Mouse (Mus musculus): ENCODE results near the gene Naa38. TPM values are rescaled to one million over a fixed set of nuclear protein-coding genes. Genes with fewer than 3 reads are reported as not detected.

Gene Naa38
- polyA plus RNA-seq, 1 experiment, result 229 TPM

DNA sequence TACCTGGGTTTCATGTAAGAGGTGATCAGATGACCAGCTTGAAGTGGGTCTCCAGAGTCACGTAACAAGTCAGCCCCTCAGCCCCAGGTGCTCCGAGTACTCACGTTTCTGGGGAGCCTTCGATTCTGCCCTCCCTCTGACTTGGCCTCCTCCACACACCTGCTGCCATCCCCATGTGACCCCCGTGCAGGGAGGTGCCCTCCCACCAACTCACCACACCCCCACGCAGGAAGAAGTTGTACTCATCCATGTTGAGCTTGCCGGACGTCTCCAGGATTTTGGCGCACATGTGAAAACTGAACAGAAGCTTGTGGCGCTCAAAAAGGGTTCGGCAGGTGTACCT is 37.3 kb downstream of the Naa38 start:
- Histone ChIP-seq H3K79me3 (ENCODE audit: low read depth) (no peaks in the 10 kb centered on the region), H3K27me3 (ENCODE audit: control insufficient read depth, insufficient read depth, insufficient read length) (no peaks in the 10 kb centered on the region), H3ac (ENCODE audit: control insufficient read depth, insufficient read length, low read depth) (no peak overlapping the region), H3K79me2 (ENCODE audit: control insufficient read depth, insufficient read depth) (no peaks in the 10 kb centered on the region), H3K36me3 (ENCODE audit: control insufficient read depth, insufficient read depth) (no peaks in the 10 kb centered on the region), H3K4me3 (ENCODE audit: insufficient read depth, poor library complexity, severe bottlenecking) (no peak overlapping the region)
- TF ChIP-seq FOSL1 (IDR thresholded peaks at IDR 0.05; ENCODE audit: insufficient read depth, low read length, poor library complexity, severe bottlenecking) (no peak), CEBPB (IDR thresholded peaks at IDR 0.05; ENCODE audit: low read depth) (no peak)

DNA sequence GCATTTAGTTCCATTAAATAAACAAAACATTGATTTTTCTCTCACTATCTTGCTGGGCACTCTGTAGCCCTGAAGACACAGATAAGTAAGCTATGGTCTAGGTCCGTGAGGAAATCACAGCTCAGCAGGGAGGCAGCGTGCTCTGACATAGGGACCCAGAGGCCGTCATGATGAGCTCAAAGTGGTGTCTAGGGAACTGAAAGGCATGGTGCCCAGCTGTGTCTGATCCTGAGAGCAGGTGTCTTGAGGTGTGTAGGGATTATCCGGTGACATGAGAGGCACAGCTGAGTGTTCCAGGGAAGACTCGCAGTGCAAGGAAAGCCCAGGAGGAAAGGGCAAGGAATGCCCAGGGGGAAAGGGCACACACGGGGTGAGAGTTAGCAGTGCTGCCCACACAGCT is 37.9 kb downstream of the Naa38 start:
- Histone ChIP-seq H3K79me3 (ENCODE audit: low read depth) (no peaks in the 10 kb centered on the region), H3K36me3 (ENCODE audit: control insufficient read depth, insufficient read depth) (no peaks in the 10 kb centered on the region), H3ac (ENCODE audit: control insufficient read depth, insufficient read length, low read depth) (no peak overlapping the region), H3K79me2 (ENCODE audit: control insufficient read depth, insufficient read depth) (no peaks in the 10 kb centered on the region), H3K27me3 (ENCODE audit: control insufficient read depth, insufficient read depth, insufficient read length) (no peaks in the 10 kb centered on the region), H3K4me3 (ENCODE audit: insufficient read depth, poor library complexity, severe bottlenecking) (no peak overlapping the region)
- TF ChIP-seq MYOD1 (IDR thresholded peaks at IDR 0.05; ENCODE audit: control insufficient read depth, insufficient read length, low read depth) (no peak), MAX (IDR thresholded peaks at IDR 0.05) (no peak), FOSL1 (IDR thresholded peaks at IDR 0.05; ENCODE audit: insufficient read depth, low read length, poor library complexity, severe bottlenecking) (no peak), MYOG (IDR thresholded peaks at IDR 0.05; ENCODE audit: control insufficient read depth, extremely low read depth, insufficient read length) (no peak), CEBPB (IDR thresholded peaks at IDR 0.05; ENCODE audit: low read depth) (no peak), CTCF (IDR thresholded peaks at IDR 0.05; ENCODE audit: control insufficient read depth, insufficient read depth, insufficient read length) (no peak), USF1 (IDR thresholded peaks at IDR 0.05; ENCODE audit: low read depth) (no peak)

GRCm38 (mm10) chr11:69437291-69437690 is 42.0 kb downstream of the Naa38 start:
- H3K36me3 ChIP-seq (ENCODE audit: control insufficient read depth, insufficient read depth), result no peaks in the 10 kb centered on the region
- no peaks in the 10 kb centered on the region for H3K79me3 ChIP-seq (ENCODE audit: low read depth)
- H3ac ChIP-seq (ENCODE audit: control insufficient read depth, insufficient read length, low read depth), result no peak overlapping the region
- H3K79me2 ChIP-seq (ENCODE audit: control insufficient read depth, insufficient read depth), result no peaks in the 10 kb centered on the region
- H3K4me3 ChIP-seq (ENCODE audit: insufficient read depth, poor library complexity, severe bottlenecking), result no peak overlapping the region
- TF ChIP-seq FOSL1 (IDR thresholded peaks at IDR 0.05; ENCODE audit: insufficient read depth, low read length, poor library complexity, severe bottlenecking) (no peak), MYOG (IDR thresholded peaks at IDR 0.05; ENCODE audit: control insufficient read depth, extremely low read depth, insufficient read length) (no peak), MAX (IDR thresholded peaks at IDR 0.05) (no peak), CEBPB (IDR thresholded peaks at IDR 0.05; ENCODE audit: low read depth) (no peak), USF1 (IDR thresholded peaks at IDR 0.05; ENCODE audit: low read depth) (no peak), CTCF (IDR thresholded peaks at IDR 0.05; ENCODE audit: control insufficient read depth, insufficient read depth, insufficient read length) (no peak), MYOD1 (IDR thresholded peaks at IDR 0.05; ENCODE audit: control insufficient read depth, insufficient read length, low read depth) (no peak)
- H3K27me3 ChIP-seq (ENCODE audit: control insufficient read depth, insufficient read depth, insufficient read length), result no peaks in the 10 kb centered on the region

DNA sequence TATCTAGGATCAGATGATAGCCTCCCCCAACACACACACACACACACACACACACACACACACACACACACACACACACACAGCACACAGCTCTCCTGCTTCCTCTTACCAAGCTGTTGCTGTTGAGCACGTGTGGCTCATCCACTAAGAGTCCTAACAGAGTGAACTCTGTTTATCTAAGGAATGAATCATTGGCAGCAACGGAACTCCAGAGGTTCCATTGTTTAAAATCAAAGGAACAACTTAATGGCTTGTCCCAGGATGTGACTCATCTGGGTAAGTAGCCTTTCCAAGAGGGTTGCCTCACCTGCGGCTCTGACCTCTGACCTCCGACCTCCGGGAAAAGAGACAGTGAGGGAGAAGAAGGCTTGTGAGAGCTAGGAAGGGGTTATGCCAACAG is 48.0 kb downstream of the Naa38 start:
- Histone ChIP-seq H3K79me2 (ENCODE audit: control insufficient read depth, insufficient read depth) (no peaks in the 10 kb centered on the region), H3ac (ENCODE audit: control insufficient read depth, insufficient read length, low read depth) (no peak overlapping the region), H3K36me3 (ENCODE audit: control insufficient read depth, insufficient read depth) (no peaks in the 10 kb centered on the region), H3K27me3 (ENCODE audit: control insufficient read depth, insufficient read depth, insufficient read length) (no peaks in the 10 kb centered on the region), H3K79me3 (ENCODE audit: low read depth) (no peaks in the 10 kb centered on the region), H3K4me3 (ENCODE audit: insufficient read depth, poor library complexity, severe bottlenecking) (no peak overlapping the region)
- no peak for TF ChIP-seq MYOG (IDR thresholded peaks at IDR 0.05; ENCODE audit: control insufficient read depth, extremely low read depth, insufficient read length)
- TF ChIP-seq USF1 (IDR thresholded peaks at IDR 0.05; ENCODE audit: low read depth), result peak; percentile 77
- peak; percentile 83 for TF ChIP-seq FOSL1 (IDR thresholded peaks at IDR 0.05; ENCODE audit: insufficient read depth, low read length, poor library complexity, severe bottlenecking)
- TF ChIP-seq MYOD1 (IDR thresholded peaks at IDR 0.05; ENCODE audit: control insufficient read depth, insufficient read length, low read depth), result peak; percentile 36
- peak; percentile 99 for TF ChIP-seq MAX (IDR thresholded peaks at IDR 0.05)
- TF ChIP-seq CEBPB (IDR thresholded peaks at IDR 0.05; ENCODE audit: low read depth), result peak; percentile 92

Other genes starting within 250 kb of the Naa38 start
- not detected for gene Alox12b, start 238.5 kb upstream of the Naa38 start, polyA plus RNA-seq (2012; fragmentation: generic; extraction: Trizol)
- 0.06 TPM for gene Alox8, start 197.6 kb upstream of the Naa38 start, polyA plus RNA-seq (2012; fragmentation: generic; extraction: Trizol)
- gene Gucy2e, start 158.5 kb upstream of the Naa38 start, polyA plus RNA-seq (2012; fragmentation: generic; extraction: Trizol), result not detected
- gene Cntrob, start 71.7 kb upstream of the Naa38 start, polyA plus RNA-seq (2012; fragmentation: generic; extraction: Trizol), result 9.9 TPM
- 114 TPM for gene Trappc1, start 71.5 kb upstream of the Naa38 start, polyA plus RNA-seq (2012; fragmentation: generic; extraction: Trizol)
- 3.2 TPM for gene Kcnab3, start 69.2 kb upstream of the Naa38 start, polyA plus RNA-seq (2012; fragmentation: generic; extraction: Trizol)
- 3.9 TPM for gene Rnf227, start 55.0 kb upstream of the Naa38 start, polyA plus RNA-seq (2012; fragmentation: generic; extraction: Trizol)
- 100 TPM for gene Chd3, start 26.1 kb upstream of the Naa38 start, polyA plus RNA-seq (2012; fragmentation: generic; extraction: Trizol)
- gene Cyb5d1, start 144 bp downstream of the Naa38 start, polyA plus RNA-seq (2012; fragmentation: generic; extraction: Trizol), result 22.8 TPM
- gene Tmem88, start 2.7 kb downstream of the Naa38 start, polyA plus RNA-seq (2012; fragmentation: generic; extraction: Trizol), result 0.16 TPM
- 9.0 TPM for gene Kdm6b, start 18.2 kb downstream of the Naa38 start, polyA plus RNA-seq (2012; fragmentation: generic; extraction: Trizol)
- 0.14 TPM for gene Dnah2, start 153.6 kb downstream of the Naa38 start, polyA plus RNA-seq (2012; fragmentation: generic; extraction: Trizol)
- gene Efnb3, start 164.7 kb downstream of the Naa38 start, polyA plus RNA-seq (2012; fragmentation: generic; extraction: Trizol), result 0.61 TPM
- gene Wrap53, start 184.8 kb downstream of the Naa38 start, polyA plus RNA-seq (2012; fragmentation: generic; extraction: Trizol), result 21.9 TPM
- 226 TPM for gene Trp53, start 184.9 kb downstream of the Naa38 start, polyA plus RNA-seq (2012; fragmentation: generic; extraction: Trizol)
- gene Atp1b2, start 210.5 kb downstream of the Naa38 start, polyA plus RNA-seq (2012; fragmentation: generic; extraction: Trizol), result 0.20 TPM
- gene Shbg, start 222.4 kb downstream of the Naa38 start, polyA plus RNA-seq (2012; fragmentation: generic; extraction: Trizol), result 0.18 TPM
- 3.8 TPM for gene Sat2, start 226.5 kb downstream of the Naa38 start, polyA plus RNA-seq (2012; fragmentation: generic; extraction: Trizol)
- 96.0 TPM for gene Fxr2, start 237.5 kb downstream of the Naa38 start, polyA plus RNA-seq (2012; fragmentation: generic; extraction: Trizol)